Mouse (Mus musculus): Measurements from ENCODE around the gene Akr1c12.
"Not testable (repeated sequence)": the region's sequence is repeated elsewhere in the genome, so short reads cannot be mapped to it uniquely, and the experiment has no call there.

Gene Akr1c12

DNA sequence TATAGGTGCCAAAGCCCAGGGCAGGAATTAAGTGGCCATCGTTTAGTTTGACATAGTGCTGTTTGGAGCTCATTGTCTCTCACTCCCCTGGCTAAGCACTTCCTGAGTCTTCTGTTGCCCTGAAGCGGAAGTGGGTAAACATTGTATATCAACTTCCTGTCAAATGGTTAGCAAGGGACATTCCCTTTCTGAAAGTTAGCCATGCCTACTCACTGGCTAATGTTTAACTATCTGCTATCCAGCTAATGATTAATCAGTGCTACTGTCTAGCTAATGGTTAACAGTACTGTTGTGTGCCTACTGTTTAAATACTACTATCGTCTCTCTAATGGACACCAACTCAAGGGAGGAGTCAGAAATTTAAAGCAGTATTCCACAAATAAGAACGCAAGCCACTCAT is at the start of gene Akr1c12:
Gene Akr1c12 (minus strand): TSS at position 150 of the 400 bp plus-strand sequence.
- DNase-seq (ENCODE audit: low spot score in 2 of 2): no peak

DNA sequence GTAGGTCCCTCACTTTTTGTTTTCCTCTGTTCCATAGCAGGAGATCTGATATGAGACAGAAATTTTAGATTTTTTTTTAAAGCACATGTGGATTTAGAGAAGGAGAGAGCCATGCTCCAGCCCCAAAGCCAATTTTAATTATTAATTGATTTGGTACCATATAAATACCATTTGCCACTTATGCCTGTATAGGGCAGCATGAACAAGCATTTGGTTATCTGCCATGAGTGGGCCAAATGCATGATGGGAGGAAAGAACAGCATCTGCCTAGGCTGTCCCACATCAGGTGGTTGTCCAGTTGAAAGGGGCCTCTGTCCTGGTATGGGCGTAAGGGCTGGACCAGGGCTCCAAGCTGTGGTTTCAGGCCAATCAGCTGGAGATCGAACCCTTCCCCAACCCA is 39.5 kb upstream of the Akr1c12 start:
- DNase-seq (ENCODE audit: low spot score in 2 of 2): no peak

GRCm38 (mm10) chr13:4313907-4314306 is 34.7 kb upstream of the Akr1c12 start:
- DNase-seq (ENCODE audit: low spot score in 2 of 2): no peak

GRCm38 (mm10) chr13:4304861-4305565 is 25.8 kb upstream of the Akr1c12 start:
- no peak for DNase-seq (ENCODE audit: low spot score in 2 of 2)

GRCm38 (mm10) chr13:4296991-4297390 is 17.8 kb upstream of the Akr1c12 start:
- no peak for DNase-seq (ENCODE audit: low spot score in 2 of 2)

DNA sequence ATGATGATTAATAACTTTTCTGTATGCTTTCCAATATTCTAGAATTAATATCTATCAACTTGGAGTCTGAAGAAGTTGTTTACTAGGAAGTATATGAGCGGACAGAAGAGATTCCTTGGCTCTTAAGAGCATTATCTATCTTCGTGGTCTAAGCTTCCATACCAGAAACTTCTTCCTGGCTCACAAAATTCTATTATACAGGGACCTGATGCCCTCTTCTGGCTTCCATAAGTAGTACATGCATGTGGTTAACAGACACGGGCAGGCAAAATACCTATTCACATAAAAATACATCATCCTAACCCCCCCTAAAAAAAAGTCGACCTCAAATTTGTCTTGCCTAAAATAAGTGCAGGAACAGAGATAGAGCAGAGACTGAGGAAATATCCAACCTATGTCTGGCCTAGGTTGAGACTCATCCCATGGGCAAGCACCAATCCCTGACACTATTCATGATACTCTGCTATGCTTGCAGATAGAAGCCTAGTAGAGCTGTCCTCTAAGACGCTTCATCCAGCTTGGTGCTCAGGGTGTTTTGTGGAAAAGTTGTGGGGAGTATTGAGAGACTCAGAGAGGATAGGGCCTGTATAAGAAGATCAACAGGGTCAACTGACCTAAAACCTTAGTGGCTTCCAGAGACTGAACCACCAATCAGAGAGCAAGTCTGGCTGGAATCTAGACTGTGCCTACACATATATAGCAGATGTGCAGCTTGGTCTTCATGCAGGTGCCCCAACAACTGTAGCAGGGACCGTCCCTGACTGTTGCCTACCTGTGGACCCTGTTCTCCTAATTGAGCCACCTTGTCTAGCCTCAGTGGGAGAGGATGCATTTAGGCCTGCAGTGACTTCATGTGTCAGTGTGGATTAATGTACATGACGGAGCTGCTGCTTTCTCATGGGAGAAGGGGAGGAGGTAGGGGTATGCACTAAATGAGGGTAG is 2.5 kb upstream of the Akr1c12 start:
- DNase-seq (ENCODE audit: low spot score in 2 of 2): peak in 1 of 2 experiments; percentile 31

GRCm38 (mm10) chr13:4277526-4277925 is 1.7 kb downstream of the Akr1c12 start:
- no peak for DNase-seq (ENCODE audit: low spot score in 2 of 2)

GRCm38 (mm10) chr13:4270860-4271259 is 8.4 kb downstream of the Akr1c12 start:
- no peak for DNase-seq (ENCODE audit: low spot score in 2 of 2)

DNA sequence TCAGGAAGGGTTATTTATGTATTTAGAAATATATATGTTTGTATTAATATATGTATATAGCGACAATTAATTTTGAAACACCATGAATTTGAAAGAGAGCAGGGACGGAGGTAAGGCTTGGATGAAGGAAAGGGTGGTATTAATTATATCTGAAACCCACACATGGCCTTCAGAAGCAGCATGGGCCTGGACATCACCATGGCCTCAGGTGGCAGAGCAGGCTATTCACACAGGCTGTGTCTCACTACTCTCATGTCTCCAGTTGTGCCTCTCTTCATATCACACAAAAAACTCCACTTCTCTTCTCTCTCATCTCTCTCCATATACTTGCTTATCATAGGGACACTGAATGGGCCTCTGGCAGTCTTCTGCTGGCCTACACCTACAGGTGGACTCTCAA is 13.8 kb downstream of the Akr1c12 start:
- not testable (repeated sequence) for DNase-seq (ENCODE audit: low spot score in 2 of 2)

DNA sequence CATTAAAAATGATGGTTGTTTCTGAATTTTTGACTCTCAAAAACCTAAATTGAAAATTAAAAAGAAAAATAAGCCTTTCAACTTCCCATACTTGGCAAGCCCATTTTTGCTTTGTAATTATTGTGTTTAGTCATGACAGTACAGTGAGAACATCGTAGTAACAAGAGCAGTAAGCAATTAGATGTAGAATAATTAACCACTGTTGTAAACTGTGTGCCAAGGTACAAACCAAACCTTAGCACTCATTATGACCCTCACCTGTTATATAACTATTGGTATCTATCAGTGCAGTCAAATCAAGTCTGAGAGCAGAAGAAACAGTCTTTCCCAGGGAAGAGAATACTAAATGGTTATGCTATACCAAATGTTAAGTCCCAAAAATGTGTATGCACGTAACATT is 14.2 kb downstream of the Akr1c12 start:
- no peak for DNase-seq (ENCODE audit: low spot score in 2 of 2)

GRCm38 (mm10) chr13:4264612-4265011 is 14.6 kb downstream of the Akr1c12 start:
- no peak for DNase-seq (ENCODE audit: low spot score in 2 of 2)

DNA sequence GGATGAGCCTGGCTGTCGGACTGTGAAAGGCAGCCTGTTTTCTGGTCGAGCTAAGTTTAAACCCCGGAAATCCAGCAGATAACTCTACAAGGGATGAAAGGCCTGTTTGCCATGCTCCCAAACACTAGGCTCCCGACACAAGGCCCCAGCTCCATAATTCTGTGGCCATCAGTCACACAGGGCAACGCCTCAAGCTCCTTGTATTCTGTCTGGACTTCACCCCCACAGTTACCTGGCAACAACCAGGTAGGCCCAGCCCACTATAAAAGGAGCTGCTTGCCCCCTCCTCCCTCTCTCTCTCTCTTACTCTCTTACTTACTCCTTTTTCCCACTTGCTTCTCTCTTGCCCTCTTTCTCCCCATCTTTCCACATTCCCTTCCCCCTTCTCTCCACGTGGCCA is 21.9 kb downstream of the Akr1c12 start:
- no peak for DNase-seq (ENCODE audit: low spot score in 2 of 2)

DNA sequence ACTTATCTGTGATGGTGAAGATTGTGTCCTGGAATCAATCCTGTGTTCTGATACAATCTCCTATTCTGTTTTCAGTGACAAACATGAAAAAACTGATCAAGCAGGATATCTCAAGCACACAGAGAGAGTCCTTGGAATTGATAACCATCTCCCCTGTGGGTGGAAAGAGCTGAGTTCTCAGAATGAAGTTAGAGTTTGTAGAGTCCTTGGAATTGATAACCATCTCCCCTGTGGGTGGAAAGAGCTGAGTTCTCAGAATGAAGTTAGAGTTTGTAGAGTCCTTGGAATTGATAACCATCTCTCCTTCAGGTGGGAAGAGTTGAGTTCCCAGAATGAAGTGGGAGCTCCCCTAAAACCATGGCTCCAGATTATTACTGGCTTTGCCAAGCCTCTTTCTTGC is 22.3 kb downstream of the Akr1c12 start:
- DNase-seq (ENCODE audit: low spot score in 2 of 2): not testable (repeated sequence)

- no peak for DNase-seq (ENCODE audit: low spot score in 2 of 2)
Measured at GRCm38 (mm10) chr13:4249347-4249746, 29.9 kb downstream of the Akr1c12 start.

- DNase-seq (ENCODE audit: low spot score in 2 of 2): peak; percentile 14 to 22
Measured at GRCm38 (mm10) chr13:4244861-4245559, 34.2 kb downstream of the Akr1c12 start.

DNA sequence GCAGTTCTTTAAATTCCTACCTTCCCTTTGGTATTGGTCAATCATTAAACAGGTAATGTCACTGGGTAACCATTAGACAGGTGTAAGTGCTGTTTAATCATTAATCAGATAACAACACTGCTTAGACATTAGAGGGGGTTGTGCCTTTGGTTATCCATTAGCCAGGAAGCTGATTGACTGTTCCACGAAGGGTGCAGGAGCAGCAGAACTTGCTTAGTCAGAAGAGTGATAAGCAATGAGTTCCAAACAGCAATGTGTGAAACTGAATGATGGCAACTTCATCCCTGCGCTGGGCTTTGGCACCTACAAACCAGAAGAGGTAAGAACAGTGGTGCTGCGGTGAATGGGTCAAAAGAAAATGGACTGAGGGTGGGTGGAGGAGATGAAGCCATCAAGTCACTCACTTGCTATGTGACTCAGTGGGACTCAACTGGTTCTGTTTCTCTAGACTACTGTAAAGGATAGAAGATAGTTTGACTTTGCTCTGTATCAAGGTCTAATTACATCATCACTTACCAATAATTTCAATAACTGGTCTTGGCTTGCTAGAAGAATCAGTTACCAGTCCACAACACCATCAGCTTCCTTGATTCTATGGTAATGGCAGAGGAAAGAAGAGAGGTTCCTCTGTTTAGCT is 45.6 kb downstream of the Akr1c12 start:
- DNase-seq (ENCODE audit: low spot score in 2 of 2): no peak

DNA sequence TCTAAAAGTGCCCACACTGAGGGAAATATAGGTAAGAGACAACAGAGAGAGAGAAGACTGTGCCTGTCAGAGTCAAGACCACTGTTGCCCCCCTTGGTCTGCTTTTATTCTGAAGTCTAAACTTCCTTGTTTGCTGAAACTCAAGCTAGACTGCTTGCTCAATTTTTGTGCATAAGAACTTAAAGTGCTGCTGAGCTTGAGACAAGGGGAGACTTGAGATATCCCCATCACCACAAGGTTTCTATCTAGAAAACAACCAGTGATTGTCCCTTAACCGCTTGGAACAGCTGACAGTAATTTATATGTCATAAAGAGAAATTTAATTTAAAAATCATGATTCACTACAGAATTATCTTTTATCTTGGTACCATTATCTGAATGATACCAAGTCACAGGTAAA is 46.1 kb downstream of the Akr1c12 start:
- DNase-seq (ENCODE audit: low spot score in 2 of 2): no peak

DNA sequence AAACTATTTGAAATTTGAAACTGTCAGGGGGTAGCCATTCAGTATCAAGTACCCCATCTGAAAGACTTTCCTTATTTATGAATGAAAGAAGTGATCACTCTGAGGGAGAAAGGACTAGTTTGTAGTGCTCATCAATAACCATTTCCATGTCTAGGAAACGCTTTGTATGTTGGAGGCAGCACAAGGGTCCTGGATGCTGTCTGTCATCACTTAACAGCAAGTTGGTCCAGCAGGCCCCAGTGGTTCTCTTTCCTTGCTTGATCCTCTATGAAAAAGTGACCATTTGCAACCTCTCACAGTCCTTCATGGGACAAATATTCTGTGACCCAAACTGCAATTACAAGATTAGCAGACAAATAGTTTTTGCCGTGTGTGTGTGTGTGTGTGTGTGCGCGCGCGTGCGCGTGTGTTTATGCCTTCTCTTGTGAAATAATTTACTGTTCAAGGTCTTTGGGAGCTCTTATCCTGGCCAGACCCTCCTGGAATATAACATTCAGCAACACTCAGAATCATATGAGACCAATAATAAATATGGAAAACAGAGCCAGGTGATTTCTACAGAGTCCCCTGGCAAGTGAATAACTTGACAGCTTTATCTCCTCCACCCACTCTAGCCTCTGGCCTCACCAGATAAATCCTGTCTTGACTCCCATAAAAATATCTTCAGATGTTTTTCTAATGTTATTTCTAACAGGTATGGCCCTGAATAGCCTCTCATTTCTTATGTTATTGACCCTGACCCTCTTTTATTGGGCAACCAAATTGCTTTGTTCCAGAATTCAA is 48.2 kb downstream of the Akr1c12 start:
- no peak for DNase-seq (ENCODE audit: low spot score in 2 of 2)

DNA sequence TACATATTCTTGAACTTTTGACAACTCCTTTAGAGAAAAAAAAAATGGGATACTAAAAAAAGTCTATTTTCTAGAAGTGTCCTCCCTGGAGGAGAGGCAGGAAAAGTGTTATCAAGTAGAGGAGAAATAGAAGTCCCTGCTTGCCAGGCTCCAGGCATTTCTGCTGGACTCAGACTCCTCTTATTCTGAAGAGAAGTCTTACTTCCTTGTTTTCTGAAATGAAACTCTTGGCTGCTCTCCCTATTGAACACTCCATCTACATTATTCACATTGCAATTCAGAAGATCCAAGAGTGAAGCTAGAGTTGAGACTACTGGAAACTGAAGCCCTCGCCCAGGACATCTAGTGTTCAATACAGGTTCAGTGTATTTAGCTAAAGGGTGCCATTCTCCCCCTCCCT is 50.8 kb downstream of the Akr1c12 start, which contains the start of gene Akr1c19:
Gene Akr1c19 (plus strand): TSS at position 260 of the 400 bp plus-strand sequence.
- DNase-seq (ENCODE audit: low spot score in 2 of 2): no peak
